Mouse (Mus musculus) brain, embryonic 14.5 days (tissue): ENCODE results near the gene Cd19.

ENCODE experiments used
- CTCF ChIP-seq: fragments of 200-500 bp; IDR thresholded peaks from 2 replicates; pipeline ENCODE4 v1.5.1; 2012; ENCODE audit warnings: inconsistent platforms, mild to moderate bottlenecking, moderate library complexity, borderline replicate concordance; ENCODE audit not compliant: insufficient read depth, insufficient read length; ENCODE audit errors: extremely low read depth
- POLR2A ChIP-seq: fragments of 200-500 bp; IDR thresholded peaks from 2 replicates; pipeline ENCODE4 v1.6.1; 2012; ENCODE audit warnings: mild to moderate bottlenecking, inconsistent platforms, borderline replicate concordance; ENCODE audit not compliant: poor library complexity, insufficient read depth, insufficient read length, severe bottlenecking; ENCODE audit errors: extremely low read depth

DNA sequence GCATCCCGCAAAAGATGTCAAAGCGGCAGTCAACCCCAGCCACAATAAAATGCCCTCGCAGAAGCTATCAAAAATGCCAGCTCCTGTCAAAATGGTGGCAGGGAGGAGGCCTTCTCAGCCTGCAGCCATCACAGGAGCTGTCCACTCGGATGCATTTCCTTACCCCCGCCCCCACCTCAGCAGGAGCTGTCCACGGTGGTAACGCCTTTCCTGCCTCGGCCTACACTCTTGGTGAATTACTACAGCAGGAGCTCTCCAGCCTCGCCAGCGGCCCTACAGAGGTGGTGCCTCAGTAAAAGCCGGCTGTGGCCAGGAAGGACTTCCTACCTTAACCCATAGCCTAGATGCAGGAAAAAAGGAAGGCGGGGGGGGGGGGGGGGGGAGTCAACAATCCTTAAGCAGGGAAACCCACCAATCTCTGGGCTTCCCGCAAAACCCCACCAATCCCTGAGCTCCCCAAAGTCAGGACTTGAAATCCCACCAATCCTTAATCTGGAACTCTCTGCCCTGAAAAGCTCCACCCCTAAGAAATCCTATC lies 12.7 kb upstream of the Cd19 start:
- no peak for TF ChIP-seq POLR2A
- no peak for TF ChIP-seq CTCF
